ENCODE assay signal across 17 mouse cellular contexts in the genomic region with DNA sequence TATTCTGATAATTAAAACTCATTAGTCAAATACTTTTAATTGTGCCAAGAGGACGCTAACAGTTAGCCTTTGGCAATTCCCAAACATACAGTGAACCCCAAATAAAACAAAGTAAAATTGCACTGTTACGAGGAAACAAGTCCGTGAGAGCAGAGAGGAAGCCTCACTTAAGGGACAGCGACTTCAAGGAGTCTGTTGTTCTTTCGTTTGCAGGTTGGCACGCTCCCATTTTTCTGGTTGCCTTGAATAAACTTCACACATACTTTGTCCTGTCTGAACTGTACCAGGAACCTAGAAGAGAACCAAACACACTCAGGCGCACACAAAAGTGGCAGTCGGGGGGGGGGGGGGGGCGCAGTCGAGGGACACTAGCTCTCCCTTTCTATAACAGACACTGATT.
DNase-seq lines count a peak whose midpoint lies in the region; ATAC-seq and TF ChIP-seq lines count a peak whose summit lies in the region.
"Had no signal": no experiment of that assay in that cellular context is flagged by ENCODE, and none has a peak within 500 bp of the region (broad histone marks: within the 10 kb centered on the region; RNA-seq: fewer than 3 reads in every experiment).

No protein-coding gene starts in this region.

- peak; percentile 77 for DNase-seq in heart, adult 11 months
- no peak for DNase-seq in heart, adult 18-20 months
- DNase-seq in urinary bladder, postnatal 14 days (ENCODE audit: low spot score), result peak; percentile 52
- no peak for DNase-seq in urinary bladder, adult 2 months (ENCODE audit: low spot score)
- DNase-seq in lung, postnatal 0 days (ENCODE audit: low spot score), result peak; percentile 61
- DNase-seq in testis, postnatal 14 days (ENCODE audit: low spot score), result peak; percentile 27
- DNase-seq in hindbrain, postnatal 0 days (ENCODE audit: low spot score), result no peak
- DNase-seq: cerebellum, adult 2 months; heart, postnatal 4 days; retina, postnatal 1 day had no signal

- WGBS in lung, postnatal 0 days, result 26% methylated on average over 10 of the region's 10 CpGs
- 67% methylated on average over 10 of the region's 10 CpGs for WGBS in hindbrain, postnatal 0 days
- WGBS in intestine, postnatal 0 days, result 59% methylated on average over 10 of the region's 10 CpGs

- H3K27ac ChIP-seq in lung, postnatal 0 days (ENCODE audit: low read length), result 0 out of 2 replicates have a peak overlapping the region, but pooled peaks have one; percentile 29
- H3K27ac ChIP-seq in hindbrain, postnatal 0 days, result no peak overlapping the region
- no peak overlapping the region for H3K27ac ChIP-seq in intestine, postnatal 0 days (ENCODE audit: low read depth, low read length)
- H3K27ac ChIP-seq: forebrain, embryonic 15.5 days; kidney, postnatal 0 days; limb, embryonic 15.5 days; macrophage had no signal

- no peak overlapping the region for H3K4me3 ChIP-seq in lung, postnatal 0 days (ENCODE audit: low read depth, low read length)
- H3K4me3 ChIP-seq in hindbrain, postnatal 0 days (ENCODE audit: low read length), result no peak overlapping the region
- H3K4me3 ChIP-seq in intestine, postnatal 0 days (ENCODE audit: low read depth, low read length), result no peak overlapping the region
- H3K4me3 ChIP-seq: erythroblast, embryonic 14.5 days; forebrain, embryonic 15.5 days; limb, embryonic 15.5 days had no signal

- ATAC-seq in lung, postnatal 0 days, result peak; percentile 40
- ATAC-seq in hindbrain, postnatal 0 days, result no peak
- no peak for ATAC-seq in intestine, postnatal 0 days
- ATAC-seq: forebrain, embryonic 15.5 days had no signal

- no peaks in the 10 kb centered on the region for H3K9me3 ChIP-seq in lung, postnatal 0 days (ENCODE audit: low read length)
- no peaks in the 10 kb centered on the region for H3K9me3 ChIP-seq in hindbrain, postnatal 0 days (ENCODE audit: low read length)
- no peaks in the 10 kb centered on the region for H3K9me3 ChIP-seq in intestine, postnatal 0 days (ENCODE audit: control insufficient read depth)
- H3K9me3 ChIP-seq: forebrain, embryonic 15.5 days; limb, embryonic 15.5 days had no signal

- H3K27me3 ChIP-seq in lung, postnatal 0 days (replicated peaks; ENCODE audit: insufficient read depth, low read length), result no peaks in the 10 kb centered on the region
- no peaks in the 10 kb centered on the region for H3K27me3 ChIP-seq in hindbrain, postnatal 0 days (ENCODE audit: insufficient read depth, low read length)
- no peaks in the 10 kb centered on the region for H3K27me3 ChIP-seq in intestine, postnatal 0 days (replicated peaks; ENCODE audit: control insufficient read depth, insufficient read depth, low read length)
- H3K27me3 ChIP-seq: forebrain, embryonic 15.5 days; limb, embryonic 15.5 days had no signal

- no peak overlapping the region for H3K9ac ChIP-seq in lung, postnatal 0 days (replicated peaks; ENCODE audit: low read depth)
- no peak overlapping the region for H3K9ac ChIP-seq in hindbrain, postnatal 0 days (replicated peaks; ENCODE audit: low read length)
- no peak overlapping the region for H3K9ac ChIP-seq in intestine, postnatal 0 days (ENCODE audit: low read depth, low read length)
- H3K9ac ChIP-seq: forebrain, embryonic 15.5 days; limb, embryonic 15.5 days had no signal

- no peak for TF ChIP-seq CTCF in lung, postnatal 0 days (IDR thresholded peaks at IDR 0.05)
- TF ChIP-seq CTCF in hindbrain, postnatal 0 days (IDR thresholded peaks at IDR 0.05; ENCODE audit: low read depth), result no peak
- no peak for TF ChIP-seq CTCF in intestine, postnatal 0 days (IDR thresholded peaks at IDR 0.05; ENCODE audit: low read depth)

- 0 out of 2 replicates have a peak, but pooled peaks cover 8% of the 10 kb centered on the region for H3K4me1 ChIP-seq in lung, postnatal 0 days (ENCODE audit: insufficient read depth, low read depth, low read length)
- no peaks in the 10 kb centered on the region for H3K4me1 ChIP-seq in hindbrain, postnatal 0 days (ENCODE audit: insufficient read depth, low read length)
- H3K4me1 ChIP-seq in intestine, postnatal 0 days (replicated peaks; ENCODE audit: control insufficient read depth, insufficient read depth, low read length), result no peaks in the 10 kb centered on the region

- TF ChIP-seq EP300 in lung, postnatal 0 days (IDR thresholded peaks at IDR 0.05), result no peak

- H3K36me3 ChIP-seq in lung, postnatal 0 days (ENCODE audit: insufficient read depth, low read length), result peaks cover 22% of the 10 kb centered on the region
- no peaks in the 10 kb centered on the region for H3K36me3 ChIP-seq in hindbrain, postnatal 0 days (ENCODE audit: insufficient read depth, low read length)
- H3K36me3 ChIP-seq in intestine, postnatal 0 days (ENCODE audit: control insufficient read depth, insufficient read depth), result peaks cover 15% of the 10 kb centered on the region; the same call in 1 of the 2 replicates

- no peak overlapping the region for H3K4me2 ChIP-seq in lung, postnatal 0 days (replicated peaks; ENCODE audit: low read depth, low read length)
- H3K4me2 ChIP-seq in hindbrain, postnatal 0 days (ENCODE audit: low read depth, low read length), result no peak overlapping the region
- H3K4me2 ChIP-seq in intestine, postnatal 0 days (replicated peaks; ENCODE audit: low read depth), result no peak overlapping the region
- H3K4me2 ChIP-seq: forebrain, embryonic 15.5 days; limb, embryonic 15.5 days; midbrain, embryonic 11.5 days had no signal

Comparison
In these comparisons a context has a peak if more than half of its experiments do, and no peak if none do; other contexts are left out.
1. DNase-seq: peak in heart, adult 11 months (single experiment), urinary bladder, postnatal 14 days (single experiment), lung, postnatal 0 days (single experiment) and testis, postnatal 14 days (single experiment); none in heart, adult 18-20 months (0 of 2), urinary bladder, adult 2 months (single experiment) and hindbrain, postnatal 0 days (single experiment).